Mouse (Mus musculus) CH12.LX (cell line): Measurements from ENCODE around the gene St8sia1.

Experiments used
- CHD2 ChIP-seq: IDR thresholded peaks from 2 replicates; pipeline ENCODE4 v1.6.1; 2011; ENCODE audit warnings: low read length, improper control_type of control experiment
- CTCF ChIP-seq, 2 experiments: IDR thresholded peaks in 1 of 2; conservative IDR thresholded peaks in 1 of 2; 2 replicates each; pipeline ENCODE4 v1.5.1; 2011 to 2012; ENCODE audit warnings: low read depth in 2 of 2, low read length in 2 of 2, improper control_type of control experiment in 1 of 2, inconsistent platforms in 1 of 2, mild to moderate bottlenecking in 1 of 2, moderate library complexity in 1 of 2
- E2F4 ChIP-seq: IDR thresholded peaks from 2 replicates; pipeline ENCODE4 v1.6.1; 2011; ENCODE audit warnings: low read depth, low read length, improper control_type of control experiment; ENCODE audit not compliant: insufficient replicate concordance
- EP300 ChIP-seq: IDR thresholded peaks from 2 replicates; pipeline ENCODE4 v1.6.1; 2011; ENCODE audit warnings: low read length, improper control_type of control experiment
- HCFC1 ChIP-seq: IDR thresholded peaks from 2 replicates; pipeline ENCODE4 v1.6.1; 2012; ENCODE audit warnings: low read depth, mild to moderate bottlenecking, inconsistent platforms, low read length, improper control_type of control experiment
- MAFK ChIP-seq: IDR thresholded peaks from 2 replicates; pipeline ENCODE4 v1.6.1; 2011; ENCODE audit warnings: low read length, improper control_type of control experiment; ENCODE audit not compliant: insufficient replicate concordance
- MAX ChIP-seq: IDR thresholded peaks from 2 replicates; pipeline ENCODE4 v1.6.1; 2011; ENCODE audit warnings: low read length, improper control_type of control experiment
- MXI1 ChIP-seq: IDR thresholded peaks from 2 replicates; pipeline ENCODE4 v1.6.1; 2011; ENCODE audit warnings: mild to moderate bottlenecking, low read depth, low read length, improper control_type of control experiment
- RAD21 ChIP-seq: IDR thresholded peaks from 2 replicates; pipeline ENCODE4 v1.6.1; 2011; ENCODE audit warnings: low read depth, mild to moderate bottlenecking, low read length, improper control_type of control experiment, moderate library complexity
- SIN3A ChIP-seq: IDR thresholded peaks from 2 replicates; pipeline ENCODE4 v1.6.1; 2012; ENCODE audit warnings: low read length, improper control_type of control experiment, inconsistent platforms
- SMC3 ChIP-seq: IDR thresholded peaks from 2 replicates; pipeline ENCODE4 v1.6.1; 2011; ENCODE audit warnings: low read depth, low read length, improper control_type of control experiment
- TCF12 ChIP-seq: IDR thresholded peaks from 2 replicates; pipeline ENCODE4 v1.6.1; 2014; ENCODE audit warnings: low read depth, mild to moderate bottlenecking, inconsistent platforms, low read length, improper control_type of control experiment
- USF1 ChIP-seq: IDR thresholded peaks from 2 replicates; pipeline ENCODE4 v1.6.1; 2014; ENCODE audit warnings: low read depth, mild to moderate bottlenecking, inconsistent platforms, low read length, improper control_type of control experiment
- ZNF384 ChIP-seq: IDR thresholded peaks from 2 replicates; pipeline ENCODE4 v1.6.1; 2012; ENCODE audit warnings: low read depth, low read length, improper control_type of control experiment, inconsistent platforms

GRCm38 (mm10) chr6:142952361-142952954 lies 11.8 kb downstream of the St8sia1 start:
- TF ChIP-seq SIN3A: no peak
- no peak for TF ChIP-seq CHD2
- TF ChIP-seq USF1: no peak
- TF ChIP-seq SMC3: no peak
- no peak for TF ChIP-seq RAD21
- no peak for TF ChIP-seq ZNF384
- TF ChIP-seq TCF12: no peak; the same call in 1 of the 2 replicates
- no peak for TF ChIP-seq CTCF (conservative IDR thresholded peaks at IDR 0.05 in 1 of 2, IDR thresholded peaks at IDR 0.05 in 1 of 2; ENCODE audit: low read depth in 2 of 2, low read length in 2 of 2)
- no peak for TF ChIP-seq EP300
- TF ChIP-seq MAX: no peak
- no peak for TF ChIP-seq MXI1
- TF ChIP-seq HCFC1: no peak
- TF ChIP-seq E2F4: no peak
- TF ChIP-seq MAFK: no peak
